Mouse (Mus musculus): ENCODE measurements around the gene Ndc1. TPM values are rescaled to one million over a fixed set of nuclear protein-coding genes. Genes with fewer than 3 reads are reported as not detected.
A peak's percentile ranks its signal among the peaks of the same experiment; 100 is the strongest.

Ndc1 gene
- polyA plus RNA-seq, 1 experiment, result 77.2 TPM

GRCm38 (mm10) chr4:107457602-107458001 is 90.0 kb downstream of the Ndc1 start:
- no peak overlapping the region for H3K4me3 ChIP-seq (ENCODE audit: low read depth, low read length)
- H3K27ac ChIP-seq (ENCODE audit: insufficient read depth, low read length), result no peak overlapping the region
- no peaks in the 10 kb centered on the region for H3K9me3 ChIP-seq (replicated peaks; ENCODE audit: control insufficient read depth, insufficient read depth, low read length, poor library complexity, severe bottlenecking)
- no peaks in the 10 kb centered on the region for H3K4me1 ChIP-seq (ENCODE audit: control insufficient read depth, insufficient read depth, low read length)
- H3K36me3 ChIP-seq (ENCODE audit: control insufficient read depth, insufficient read depth, low read length, poor library complexity, severe bottlenecking), result no peaks in the 10 kb centered on the region
- H3K9ac ChIP-seq (ENCODE audit: low read depth, poor library complexity, severe bottlenecking), result no peak overlapping the region
- no peaks in the 10 kb centered on the region for H3K27me3 ChIP-seq (ENCODE audit: control insufficient read depth, insufficient read depth, low read length, poor library complexity, severe bottlenecking)
- TF ChIP-seq CTCF (IDR thresholded peaks at IDR 0.05; ENCODE audit: low read depth, low read length), result no peak
- no peak for TF ChIP-seq POLR2A (IDR thresholded peaks at IDR 0.05; ENCODE audit: insufficient read depth, low read length)
- no peak for TF ChIP-seq EP300 (IDR thresholded peaks at IDR 0.05; ENCODE audit: insufficient read depth, low read depth, low read length)

- H3K9ac ChIP-seq (ENCODE audit: low read depth, poor library complexity, severe bottlenecking), result no peak overlapping the region
- H3K9me3 ChIP-seq (replicated peaks; ENCODE audit: control insufficient read depth, insufficient read depth, low read length, poor library complexity, severe bottlenecking), result no peaks in the 10 kb centered on the region
- H3K36me3 ChIP-seq (ENCODE audit: control insufficient read depth, insufficient read depth, low read length, poor library complexity, severe bottlenecking), result no peaks in the 10 kb centered on the region
- no peaks in the 10 kb centered on the region for H3K4me1 ChIP-seq (ENCODE audit: control insufficient read depth, insufficient read depth, low read length)
- no peaks in the 10 kb centered on the region for H3K27me3 ChIP-seq (ENCODE audit: control insufficient read depth, insufficient read depth, low read length, poor library complexity, severe bottlenecking)
- no peak for TF ChIP-seq POLR2A (IDR thresholded peaks at IDR 0.05; ENCODE audit: insufficient read depth, low read length)
- TF ChIP-seq CTCF (IDR thresholded peaks at IDR 0.05; ENCODE audit: low read depth, low read length), result no peak
- no peak for TF ChIP-seq EP300 (IDR thresholded peaks at IDR 0.05; ENCODE audit: insufficient read depth, low read depth, low read length)
- 0 out of 2 replicates have a peak overlapping the region, but pooled peaks have one; percentile 3 for H3K4me3 ChIP-seq (ENCODE audit: low read depth, low read length)
- H3K27ac ChIP-seq (ENCODE audit: insufficient read depth, low read length), result no peak overlapping the region
Observed at GRCm38 (mm10) chr4:107458907-107459306, 91.3 kb downstream of the Ndc1 start.

DNA sequence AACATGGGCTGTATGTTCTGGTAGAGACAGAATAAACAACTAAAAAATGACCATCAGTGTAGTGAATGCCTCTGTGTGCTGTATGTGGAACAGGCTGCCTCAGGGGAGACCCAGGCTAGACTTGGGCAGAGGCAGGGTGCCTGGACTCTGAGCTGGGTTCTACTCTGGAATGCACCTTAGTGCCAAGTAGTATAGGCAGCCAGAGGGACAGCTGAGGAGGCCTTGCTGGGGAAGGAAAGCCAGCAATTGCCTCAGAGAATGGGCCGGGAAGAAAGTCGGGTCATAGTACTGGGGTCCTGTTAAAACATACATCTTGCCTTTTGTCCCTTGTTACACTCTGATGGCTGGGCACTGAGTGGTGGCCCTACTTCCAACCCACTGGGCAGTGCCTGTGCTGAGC is 91.9 kb downstream of the Ndc1 start:
- H3K9me3 ChIP-seq (replicated peaks; ENCODE audit: control insufficient read depth, insufficient read depth, low read length, poor library complexity, severe bottlenecking), result no peaks in the 10 kb centered on the region
- no peak for TF ChIP-seq POLR2A (IDR thresholded peaks at IDR 0.05; ENCODE audit: insufficient read depth, low read length)
- no peak overlapping the region for H3K9ac ChIP-seq (ENCODE audit: low read depth, poor library complexity, severe bottlenecking)
- no peaks in the 10 kb centered on the region for H3K27me3 ChIP-seq (ENCODE audit: control insufficient read depth, insufficient read depth, low read length, poor library complexity, severe bottlenecking)
- H3K27ac ChIP-seq (ENCODE audit: insufficient read depth, low read length), result no peak overlapping the region
- H3K4me3 ChIP-seq (ENCODE audit: low read depth, low read length), result no peak overlapping the region
- H3K4me1 ChIP-seq (ENCODE audit: control insufficient read depth, insufficient read depth, low read length), result no peaks in the 10 kb centered on the region
- no peaks in the 10 kb centered on the region for H3K36me3 ChIP-seq (ENCODE audit: control insufficient read depth, insufficient read depth, low read length, poor library complexity, severe bottlenecking)

DNA sequence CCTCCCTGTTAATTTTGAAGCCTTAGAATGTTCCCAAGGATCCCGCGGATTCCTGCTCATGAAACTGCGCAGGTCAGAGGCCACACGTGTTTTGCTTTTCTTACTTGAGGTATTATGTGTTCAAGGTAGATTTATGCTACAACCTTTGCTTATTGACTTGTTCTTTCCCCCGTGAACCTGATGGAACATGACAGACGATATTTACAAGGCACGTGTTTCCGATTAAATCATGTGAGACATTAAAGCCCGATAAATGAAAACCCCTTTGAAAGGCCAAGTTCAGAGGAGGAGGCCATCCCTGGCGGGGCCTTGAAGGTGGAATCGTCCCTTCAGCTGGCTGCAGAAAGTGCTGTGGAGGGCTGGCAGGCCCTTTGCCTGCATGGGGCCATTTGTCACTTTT is 92.9 kb downstream of the Ndc1 start:
- no peaks in the 10 kb centered on the region for H3K36me3 ChIP-seq (ENCODE audit: control insufficient read depth, insufficient read depth, low read length, poor library complexity, severe bottlenecking)
- no peaks in the 10 kb centered on the region for H3K9me3 ChIP-seq (replicated peaks; ENCODE audit: control insufficient read depth, insufficient read depth, low read length, poor library complexity, severe bottlenecking)
- H3K4me3 ChIP-seq (ENCODE audit: low read depth, low read length), result no peak overlapping the region
- no peak for TF ChIP-seq CTCF (IDR thresholded peaks at IDR 0.05; ENCODE audit: low read depth, low read length)
- no peak for TF ChIP-seq POLR2A (IDR thresholded peaks at IDR 0.05; ENCODE audit: insufficient read depth, low read length)
- no peak for TF ChIP-seq EP300 (IDR thresholded peaks at IDR 0.05; ENCODE audit: insufficient read depth, low read depth, low read length)
- no peak overlapping the region for H3K27ac ChIP-seq (ENCODE audit: insufficient read depth, low read length)
- H3K27me3 ChIP-seq (ENCODE audit: control insufficient read depth, insufficient read depth, low read length, poor library complexity, severe bottlenecking), result no peaks in the 10 kb centered on the region
- H3K4me1 ChIP-seq (ENCODE audit: control insufficient read depth, insufficient read depth, low read length), result no peaks in the 10 kb centered on the region
- H3K9ac ChIP-seq (ENCODE audit: low read depth, poor library complexity, severe bottlenecking), result no peak overlapping the region

Other genes starting within 250 kb of the Ndc1 start
- 146 and 149 TPM in 2 replicates for gene Tmem59, start 189.4 kb upstream of the Ndc1 start, polyA plus RNA-seq (2011; ENCODE audit: insufficient read depth, insufficient read length, low read depth, missing spikeins)
- gene Tceanc2, start 188.7 kb upstream of the Ndc1 start, polyA plus RNA-seq (2011; ENCODE audit: insufficient read depth, insufficient read length, low read depth, missing spikeins), result 15.7 and 38.3 TPM in 2 replicates
- gene Ldlrad1, start 158.6 kb upstream of the Ndc1 start, polyA plus RNA-seq (2011; ENCODE audit: insufficient read depth, insufficient read length, low read depth, missing spikeins), result not detected in 2 replicates
- 65.2 and 75.4 TPM in 2 replicates for gene Lrrc42, start 114.3 kb upstream of the Ndc1 start, polyA plus RNA-seq (2011; ENCODE audit: insufficient read depth, insufficient read length, low read depth, missing spikeins)
- 49.0 and 53.9 TPM in 2 replicates for gene Hspb11, start 114.2 kb upstream of the Ndc1 start, polyA plus RNA-seq (2011; ENCODE audit: insufficient read depth, insufficient read length, low read depth, missing spikeins)
- not detected in 2 replicates for gene Dio1, start 60.6 kb upstream of the Ndc1 start, polyA plus RNA-seq (2011; ENCODE audit: insufficient read depth, insufficient read length, low read depth, missing spikeins)
- 24.5 and 26.6 TPM in 2 replicates for gene Yipf1, start 53.4 kb upstream of the Ndc1 start, polyA plus RNA-seq (2011; ENCODE audit: insufficient read depth, insufficient read length, low read depth, missing spikeins)
- 0.28 and 0.79 TPM in 2 replicates for gene Glis1, start 66.8 kb downstream of the Ndc1 start, polyA plus RNA-seq (2011; ENCODE audit: insufficient read depth, insufficient read length, low read depth, missing spikeins)

Measured in ES-Bruce4 (cell line).